Mouse (Mus musculus): ENCODE results near the gene Gm10972. TPM values are rescaled to one million over a fixed set of nuclear protein-coding genes. Genes with fewer than 3 reads are reported as not detected.

The Gm10972 gene
- total and polyA plus RNA-seq, 2 experiments from 2014 or later = not detected

DNA sequence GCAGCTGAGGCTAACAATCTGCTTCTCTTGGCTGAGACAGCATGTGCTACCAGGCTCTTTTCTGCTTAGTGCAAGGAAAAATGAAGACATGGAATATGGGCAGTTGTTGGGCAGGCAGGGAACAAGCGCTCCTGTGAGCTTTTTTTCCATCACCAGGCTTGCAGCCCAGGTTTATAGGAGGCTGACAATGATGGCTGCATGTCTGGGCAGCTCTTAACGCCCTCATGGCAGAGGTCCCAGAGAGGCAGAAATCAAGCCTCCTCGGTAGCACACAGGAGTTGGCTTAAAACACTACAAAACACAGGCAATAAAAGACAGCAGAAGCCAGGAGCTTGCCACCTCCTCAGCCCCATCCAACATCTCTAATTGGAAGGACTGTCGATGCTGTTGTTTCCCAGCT lies 31.6 kb upstream of the Gm10972 start:
- Histone ChIP-seq H3K9me3 (replicated peaks; ENCODE audit: control insufficient read depth, low read length) (no peaks in the 10 kb centered on the region), H3K4me2 (ENCODE audit: low read depth, low read length) (no peak overlapping the region), H3K27ac (ENCODE audit: low read depth) (no peak overlapping the region), H3K9ac (replicated peaks; ENCODE audit: low read depth, low read length) (no peak overlapping the region), H3K36me3 (replicated peaks; ENCODE audit: control insufficient read depth, insufficient read depth, low read length) (no peaks in the 10 kb centered on the region), H3K4me3 (ENCODE audit: low read depth, low read length) (no peak overlapping the region), H3K4me1 (ENCODE audit: control insufficient read depth, insufficient read depth) (no peaks in the 10 kb centered on the region), H3K27me3 (ENCODE audit: control insufficient read depth, insufficient read depth, low read length) (no peaks in the 10 kb centered on the region)
- DNase-seq (ENCODE audit: low spot score) (no peak), ATAC-seq (ENCODE audit: insufficient read depth, low read depth) (no peak)
- WGBS = 49% methylated on average over 4 of the region's 4 CpGs
- no peak for TF ChIP-seq CTCF (IDR thresholded peaks at IDR 0.05; ENCODE audit: low read depth)
- TF ChIP-seq EP300 (IDR thresholded peaks at IDR 0.05; ENCODE audit: low read depth) = no peak

DNA sequence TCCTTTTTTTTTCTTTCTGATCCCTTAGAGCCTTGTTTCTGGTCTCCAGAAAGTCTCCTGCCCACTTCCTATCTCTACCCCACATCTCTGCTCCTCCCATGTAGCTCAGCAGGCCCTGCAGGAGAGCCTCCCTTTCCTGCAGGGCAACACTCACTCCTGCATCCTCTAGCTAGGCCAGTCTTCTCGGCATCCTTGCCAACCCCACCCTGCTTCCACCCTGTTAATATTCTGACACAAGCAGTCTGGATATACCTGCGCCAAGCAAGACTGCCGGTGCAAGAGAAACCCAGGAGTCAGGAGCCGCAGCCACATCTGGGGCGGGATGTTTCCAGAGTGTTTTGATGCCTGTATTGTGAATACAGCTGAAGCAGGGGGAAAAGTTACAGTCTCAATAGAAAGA lies 31.1 kb upstream of the Gm10972 start:
- H3K9ac ChIP-seq (replicated peaks; ENCODE audit: low read depth, low read length) = no peak overlapping the region
- H3K4me1 ChIP-seq (ENCODE audit: control insufficient read depth, insufficient read depth) = no peaks in the 10 kb centered on the region
- DNase-seq (ENCODE audit: low spot score) = no peak
- H3K4me3 ChIP-seq (ENCODE audit: low read depth, low read length) = no peak overlapping the region
- no peak overlapping the region for H3K4me2 ChIP-seq (ENCODE audit: low read depth, low read length)
- no peaks in the 10 kb centered on the region for H3K27me3 ChIP-seq (ENCODE audit: control insufficient read depth, insufficient read depth, low read length)
- no peak for ATAC-seq (ENCODE audit: insufficient read depth, low read depth)
- H3K27ac ChIP-seq (ENCODE audit: low read depth) = no peak overlapping the region
- 73% methylated on average over 5 of the region's 5 CpGs for WGBS
- TF ChIP-seq CTCF (IDR thresholded peaks at IDR 0.05; ENCODE audit: low read depth) (no peak), EP300 (IDR thresholded peaks at IDR 0.05; ENCODE audit: low read depth) (no peak)
- no peaks in the 10 kb centered on the region for H3K9me3 ChIP-seq (replicated peaks; ENCODE audit: control insufficient read depth, low read length)
- no peaks in the 10 kb centered on the region for H3K36me3 ChIP-seq (replicated peaks; ENCODE audit: control insufficient read depth, insufficient read depth, low read length)

DNA sequence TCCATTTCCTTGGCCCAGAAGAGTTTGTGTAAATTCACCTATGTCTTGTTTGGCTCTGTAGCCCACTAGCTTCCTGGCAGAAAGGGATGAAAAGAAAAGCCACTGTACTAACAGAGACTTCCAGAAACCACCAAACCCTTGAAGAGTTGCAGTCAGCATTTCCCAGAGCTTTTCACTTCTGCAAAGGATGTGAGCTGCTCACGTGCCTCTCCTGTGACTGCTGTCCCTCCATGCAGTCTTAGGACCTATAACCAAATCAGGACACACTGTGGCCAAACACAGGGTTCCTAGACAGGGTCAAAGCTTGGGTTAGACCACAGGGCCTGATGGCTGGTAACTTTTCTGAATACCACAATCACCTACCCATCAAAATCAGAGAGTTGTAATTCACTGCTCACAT lies 30.6 kb upstream of the Gm10972 start:
- 83% methylated on average over 1 of the region's 1 CpGs for WGBS
- no peak overlapping the region for H3K9ac ChIP-seq (replicated peaks; ENCODE audit: low read depth, low read length)
- H3K4me2 ChIP-seq (ENCODE audit: low read depth, low read length) = no peak overlapping the region
- DNase-seq (ENCODE audit: low spot score) = no peak
- H3K4me1 ChIP-seq (ENCODE audit: control insufficient read depth, insufficient read depth) = no peaks in the 10 kb centered on the region
- no peak for ATAC-seq (ENCODE audit: insufficient read depth, low read depth)
- H3K4me3 ChIP-seq (ENCODE audit: low read depth, low read length) = no peak overlapping the region
- H3K36me3 ChIP-seq (replicated peaks; ENCODE audit: control insufficient read depth, insufficient read depth, low read length) = no peaks in the 10 kb centered on the region
- H3K27me3 ChIP-seq (ENCODE audit: control insufficient read depth, insufficient read depth, low read length) = no peaks in the 10 kb centered on the region
- TF ChIP-seq CTCF (IDR thresholded peaks at IDR 0.05; ENCODE audit: low read depth) (no peak), EP300 (IDR thresholded peaks at IDR 0.05; ENCODE audit: low read depth) (no peak)
- no peak overlapping the region for H3K27ac ChIP-seq (ENCODE audit: low read depth)
- H3K9me3 ChIP-seq (replicated peaks; ENCODE audit: control insufficient read depth, low read length) = no peaks in the 10 kb centered on the region

DNA sequence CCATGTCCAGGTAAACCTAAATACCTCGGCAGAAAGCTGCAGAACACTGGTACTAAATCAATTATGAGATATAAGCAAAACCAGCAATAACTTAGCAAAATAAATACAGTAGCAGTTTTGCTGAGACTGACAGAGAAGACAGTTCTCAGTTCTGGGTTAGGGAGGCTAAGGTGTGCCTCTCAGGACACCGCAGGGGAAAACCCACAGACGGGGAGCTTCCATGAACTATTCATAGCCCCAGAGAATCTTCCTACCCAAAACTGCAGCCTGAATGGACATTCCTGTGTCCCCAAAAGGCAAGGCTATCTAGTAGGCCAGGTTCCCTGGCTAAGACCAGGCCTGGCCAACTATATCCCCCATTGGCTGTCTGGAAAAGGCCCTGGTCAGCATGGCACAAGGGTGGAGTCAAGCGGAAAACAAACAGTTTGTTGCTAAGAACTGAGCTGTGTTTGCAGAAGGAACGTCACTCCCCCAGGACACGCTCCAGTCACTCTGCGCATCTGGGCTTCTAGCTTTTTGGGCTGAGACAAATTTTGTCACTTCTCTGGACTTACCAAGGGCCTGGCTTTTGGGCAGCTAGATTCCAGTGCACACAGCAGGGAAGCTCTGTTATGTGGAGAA lies 29.5 kb upstream of the Gm10972 start:
- 68% methylated on average over 7 of the region's 7 CpGs for WGBS
- no peak for DNase-seq (ENCODE audit: low spot score)
- ATAC-seq (ENCODE audit: insufficient read depth, low read depth) = no peak
- no peak overlapping the region for H3K4me3 ChIP-seq (ENCODE audit: low read depth, low read length)
- H3K4me1 ChIP-seq (ENCODE audit: control insufficient read depth, insufficient read depth) = no peaks in the 10 kb centered on the region
- no peak overlapping the region for H3K27ac ChIP-seq (ENCODE audit: low read depth)
- no peaks in the 10 kb centered on the region for H3K36me3 ChIP-seq (replicated peaks; ENCODE audit: control insufficient read depth, insufficient read depth, low read length)
- H3K9ac ChIP-seq (replicated peaks; ENCODE audit: low read depth, low read length) = no peak overlapping the region
- no peaks in the 10 kb centered on the region for H3K9me3 ChIP-seq (replicated peaks; ENCODE audit: control insufficient read depth, low read length)
- TF ChIP-seq CTCF (IDR thresholded peaks at IDR 0.05; ENCODE audit: low read depth) = no peak
- TF ChIP-seq EP300 (IDR thresholded peaks at IDR 0.05; ENCODE audit: low read depth) = no peak
- H3K27me3 ChIP-seq (ENCODE audit: control insufficient read depth, insufficient read depth, low read length) = no peaks in the 10 kb centered on the region
- no peak overlapping the region for H3K4me2 ChIP-seq (ENCODE audit: low read depth, low read length)

DNA sequence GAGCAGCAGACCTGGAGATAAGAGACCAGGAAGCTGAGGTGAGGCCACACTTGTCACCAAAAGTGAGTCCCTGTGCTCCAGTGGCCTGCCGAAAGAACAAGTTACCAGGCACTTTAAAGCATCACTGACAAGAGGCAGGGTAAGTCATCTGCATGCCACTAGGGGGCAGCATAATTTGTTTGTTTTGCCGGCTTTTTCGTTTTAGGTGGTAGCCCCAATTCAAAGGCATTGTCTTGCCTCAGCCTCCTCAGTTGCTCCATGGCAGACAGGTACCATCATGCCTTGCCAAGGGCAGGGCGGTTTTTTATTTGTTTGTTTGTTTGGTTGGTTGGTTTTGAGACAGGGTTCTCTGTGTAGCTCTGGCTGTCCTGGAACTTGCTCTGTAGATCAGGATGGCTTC lies 26.2 kb upstream of the Gm10972 start:
- Histone ChIP-seq H3K36me3 (replicated peaks; ENCODE audit: control insufficient read depth, insufficient read depth, low read length) (no peaks in the 10 kb centered on the region), H3K4me3 (ENCODE audit: low read depth, low read length) (no peak overlapping the region), H3K9ac (replicated peaks; ENCODE audit: low read depth, low read length) (no peak overlapping the region), H3K4me1 (ENCODE audit: control insufficient read depth, insufficient read depth) (peaks cover 2% of the 10 kb centered on the region), H3K4me2 (ENCODE audit: low read depth, low read length) (no peak overlapping the region), H3K27ac (ENCODE audit: low read depth) (no peak overlapping the region), H3K9me3 (replicated peaks; ENCODE audit: control insufficient read depth, low read length) (no peaks in the 10 kb centered on the region), H3K27me3 (ENCODE audit: control insufficient read depth, insufficient read depth, low read length) (no peaks in the 10 kb centered on the region)
- ATAC-seq (ENCODE audit: insufficient read depth, low read depth) (no peak), DNase-seq (ENCODE audit: low spot score) (no peak)
- TF ChIP-seq CTCF (IDR thresholded peaks at IDR 0.05; ENCODE audit: low read depth) (peak; percentile 59), EP300 (IDR thresholded peaks at IDR 0.05; ENCODE audit: low read depth) (no peak)
- 66% methylated on average over 4 of the region's 4 CpGs for WGBS

Measured in heart, postnatal 0 days (tissue).